Mouse (Mus musculus) intestine, postnatal 0 days (tissue): ENCODE measurements around the gene Agtpbp1. TPM values are rescaled to one million over a fixed set of nuclear protein-coding genes. Genes with fewer than 3 reads are reported as not detected.
"Not testable (repeated sequence)": the region's sequence is repeated elsewhere in the genome, so short reads cannot be mapped to it uniquely, and the experiment has no call there.

Experiments
- ATAC-seq: fragments of 200-750 bp; cut with Nextera tagmentation; 2 replicates; pipeline ENCODE4 v1.8.0; 2017; ENCODE audit warnings: mild to moderate bottlenecking, moderate TSS enrichment, moderate library complexity
- H3K27ac ChIP-seq: fragments of 300-500 bp; sonication (generic); 2 replicates; pipeline ENCODE4 v1.5.1; 2014; ENCODE audit warnings: mild to moderate bottlenecking, low read depth, low read length, moderate library complexity
- H3K27me3 ChIP-seq: fragments of 300-500 bp; sonication (generic); replicated peaks from 2 replicates; pipeline ENCODE4 v1.6.1; 2014; ENCODE audit warnings: low read length, mixed read lengths; ENCODE audit not compliant: control insufficient read depth, insufficient read depth
- H3K36me3 ChIP-seq: fragments of 300-500 bp; sonication (generic); 2 replicates; pipeline ENCODE4 v1.6.1; 2014; ENCODE audit warnings: mild to moderate bottlenecking, moderate library complexity; ENCODE audit not compliant: control insufficient read depth, insufficient read depth
- H3K4me1 ChIP-seq: fragments of 300-500 bp; sonication (generic); replicated peaks from 2 replicates; pipeline ENCODE4 v1.6.1; 2014; ENCODE audit warnings: antibody characterized with exemption, low read length, mixed read lengths; ENCODE audit not compliant: control insufficient read depth, insufficient read depth
- H3K4me2 ChIP-seq: fragments of 300-500 bp; sonication (generic); replicated peaks from 2 replicates; pipeline ENCODE4 v1.6.1; 2014; ENCODE audit warnings: low read depth, mild to moderate bottlenecking, moderate library complexity
- H3K4me3 ChIP-seq: fragments of 300-500 bp; sonication (generic); 2 replicates; pipeline ENCODE4 v1.5.1; 2014; ENCODE audit warnings: low read depth, low read length
- H3K9ac ChIP-seq: fragments of 300-500 bp; sonication (generic); 2 replicates; pipeline ENCODE4 v1.6.1; 2014; ENCODE audit warnings: mild to moderate bottlenecking, low read depth, low read length
- H3K9me3 ChIP-seq: fragments of 300-500 bp; sonication (generic); 2 replicates; pipeline ENCODE4 v1.6.1; 2016; ENCODE audit warnings: mixed run types; ENCODE audit not compliant: control insufficient read depth
- CTCF ChIP-seq: sonication (generic); IDR thresholded peaks from 2 replicates; pipeline ENCODE4 v1.5.1; 2016; ENCODE audit warnings: low read depth, mild to moderate bottlenecking, control low read depth, antibody characterized with exemption, moderate library complexity
- WGBS: fragments of 180-500 bp; shearing (Covaris S2); extraction: QIAGEN DNeasy Blood & Tissue Kit; methylation state at CpG from one replicate; pipeline ENCODE4 v1.1.7; 2014; 5-methylcytosine and 5-hydroxymethylcytosine counted together
- polyA plus RNA-seq: library from polyadenylated mRNA; unstranded; fragments of >200 nt; fragmentation: Nextera tagmentation; extraction: Ambion mirVana; gene quantifications from 2 replicates; pipeline ENCODE4 v1.2.1, GENCODE M21; 2015

Agtpbp1 gene
- polyA plus RNA-seq, 1 experiment from 2014 or later: 7.3 TPM

DNA sequence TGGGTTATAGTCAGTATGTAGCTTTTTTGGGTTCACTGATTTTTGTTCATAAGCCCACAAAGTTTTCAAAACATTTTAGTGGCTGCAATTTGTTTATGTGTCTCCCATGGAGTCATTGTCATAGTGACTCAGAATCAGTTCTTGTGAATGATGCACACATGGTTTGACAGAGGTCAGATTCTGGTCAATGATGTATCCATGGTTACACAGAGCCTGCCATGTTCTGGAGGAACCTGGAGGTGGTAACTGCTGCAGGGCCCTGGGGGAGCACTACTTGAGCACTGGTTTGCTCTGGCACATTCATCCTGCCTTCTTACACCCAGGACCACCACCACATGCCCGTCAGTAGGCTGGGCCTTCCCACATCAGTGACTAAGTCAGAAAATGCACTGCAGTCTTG is 19.5 kb upstream of the Agtpbp1 start:
- no peak overlapping the region for H3K4me3 ChIP-seq
- 95% methylated on average over 1 of the region's 1 CpGs for whole genome bisulfite sequencing
- no peak overlapping the region for H3K4me2 ChIP-seq
- no peak for ATAC-seq
- no peak overlapping the region for H3K9ac ChIP-seq
- no peaks in the 10 kb centered on the region for H3K27me3 ChIP-seq
- no peak overlapping the region for H3K27ac ChIP-seq
- H3K4me1 ChIP-seq: no peaks in the 10 kb centered on the region
- peaks cover 68% of the 10 kb centered on the region for H3K36me3 ChIP-seq
- H3K9me3 ChIP-seq: no peaks in the 10 kb centered on the region
- TF ChIP-seq CTCF: no peak

DNA sequence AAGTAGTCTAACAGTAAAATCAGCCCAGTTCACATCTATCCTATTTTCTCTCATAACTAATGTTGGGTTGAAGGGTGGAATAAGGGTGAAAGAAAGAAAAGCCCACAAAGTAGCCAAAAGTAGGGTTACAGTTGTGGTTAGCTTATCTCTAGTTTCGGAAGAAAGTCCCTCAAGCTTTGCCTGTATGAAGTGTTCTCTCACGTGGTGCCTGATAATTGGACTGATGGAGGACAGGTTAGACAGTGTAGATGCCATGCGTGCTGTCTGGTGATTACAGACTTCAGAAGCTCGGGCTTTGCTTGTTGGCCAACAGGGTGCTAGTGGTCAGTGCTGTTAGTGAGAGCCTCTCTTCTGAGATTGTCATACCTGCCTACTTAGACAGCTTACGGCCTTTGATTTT is 18.1 kb upstream of the Agtpbp1 start:
- Histone ChIP-seq H3K4me3 (no peak overlapping the region), H3K4me2 (no peak overlapping the region), H3K4me1 (no peaks in the 10 kb centered on the region), H3K9me3 (no peaks in the 10 kb centered on the region), H3K27ac (no peak overlapping the region), H3K9ac (no peak overlapping the region), H3K36me3 (peaks cover 61% of the 10 kb centered on the region), H3K27me3 (no peaks in the 10 kb centered on the region)
- no peak for TF ChIP-seq CTCF
- no peak for ATAC-seq
- WGBS: 91% methylated on average over 5 of the region's 5 CpGs

DNA sequence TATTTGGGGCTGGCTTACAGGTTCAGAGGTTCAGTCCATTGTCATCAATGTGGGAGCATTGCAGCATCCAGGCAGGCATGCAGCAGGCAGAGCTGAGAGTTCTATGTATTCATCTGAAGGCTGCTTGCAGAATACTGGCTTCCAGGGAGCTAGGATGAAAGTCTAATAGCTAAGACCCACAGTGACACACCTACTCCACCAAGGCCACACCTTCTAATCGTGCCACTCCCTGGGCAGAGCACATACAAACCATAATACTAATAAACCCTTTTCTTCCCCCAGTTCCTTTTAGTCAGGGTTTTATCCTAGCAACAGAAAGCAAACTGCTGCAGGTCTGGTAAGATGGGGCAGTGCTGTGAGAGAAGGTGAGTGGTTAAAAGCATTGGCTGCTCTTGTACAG is 7.6 kb upstream of the Agtpbp1 start:
- Histone ChIP-seq H3K9ac (no peak overlapping the region), H3K4me3 (no peak overlapping the region), H3K27ac (no peak overlapping the region), H3K27me3 (no peaks in the 10 kb centered on the region), H3K4me1 (0 out of 2 replicates have a peak, but pooled peaks cover 3% of the 10 kb centered on the region), H3K9me3 (no peaks in the 10 kb centered on the region), H3K36me3 (peaks cover 24% of the 10 kb centered on the region), H3K4me2 (no peak overlapping the region)
- TF ChIP-seq CTCF: no peak
- 26% methylated on average over 1 of the region's 1 CpGs for WGBS
- ATAC-seq: peak; percentile 86

DNA sequence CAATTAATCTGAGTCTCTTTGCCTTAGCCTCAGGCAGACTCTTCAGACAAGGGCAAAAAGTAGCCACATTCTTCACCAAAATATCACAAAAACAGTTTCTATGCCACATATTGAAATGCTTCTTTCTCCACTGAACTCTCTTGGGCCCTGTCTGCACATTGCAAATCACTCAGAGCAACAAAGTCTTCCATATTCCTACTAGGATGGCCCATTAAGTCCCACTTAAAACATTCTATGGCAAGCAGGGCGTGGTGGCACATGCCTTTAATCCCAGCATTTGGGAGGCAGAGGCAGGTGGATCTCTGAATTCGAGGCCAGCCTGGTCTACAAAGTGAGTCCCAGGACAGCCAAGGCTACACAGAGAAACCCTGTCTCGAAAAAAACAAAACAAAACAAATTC is 7.0 kb upstream of the Agtpbp1 start:
- H3K4me1 ChIP-seq, H3K27me3 ChIP-seq, H3K9ac ChIP-seq, H3K9me3 ChIP-seq, H3K4me2 ChIP-seq, ATAC-seq, H3K27ac ChIP-seq, H3K4me3 ChIP-seq: not testable (repeated sequence)
- peaks cover 24% of the 10 kb centered on the region for H3K36me3 ChIP-seq
- WGBS: 93% methylated on average over 3 of the region's 3 CpGs

DNA sequence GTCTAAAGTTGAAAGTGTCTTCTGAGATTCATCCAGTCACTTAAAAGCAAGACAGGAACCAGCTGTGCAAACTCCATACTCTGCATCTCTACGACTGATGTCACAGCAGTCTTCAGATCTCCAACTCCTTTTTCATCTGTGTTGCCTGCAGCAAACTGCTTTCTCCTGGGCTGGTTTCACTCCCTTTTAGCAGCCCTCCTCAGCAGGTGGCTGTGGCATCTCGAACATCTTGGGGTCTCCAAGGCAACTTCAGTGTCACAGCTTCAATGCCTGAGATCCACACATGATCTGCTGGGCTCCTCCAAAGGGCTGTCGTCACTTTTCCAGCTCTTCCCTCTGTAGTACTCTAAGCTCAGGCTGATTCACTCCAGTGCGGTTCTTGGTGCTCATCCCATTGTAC is 5.7 kb upstream of the Agtpbp1 start:
- no peak overlapping the region for H3K9ac ChIP-seq
- no peak overlapping the region for H3K4me3 ChIP-seq
- H3K9me3 ChIP-seq: no peaks in the 10 kb centered on the region
- H3K36me3 ChIP-seq: peaks cover 20% of the 10 kb centered on the region
- no peaks in the 10 kb centered on the region for H3K27me3 ChIP-seq
- no peak overlapping the region for H3K27ac ChIP-seq
- ATAC-seq: no peak
- H3K4me1 ChIP-seq: 0 out of 2 replicates have a peak, but pooled peaks cover 3% of the 10 kb centered on the region
- H3K4me2 ChIP-seq: no peak overlapping the region
- no peak for TF ChIP-seq CTCF
- 90% methylated on average over 4 of the region's 4 CpGs for WGBS

DNA sequence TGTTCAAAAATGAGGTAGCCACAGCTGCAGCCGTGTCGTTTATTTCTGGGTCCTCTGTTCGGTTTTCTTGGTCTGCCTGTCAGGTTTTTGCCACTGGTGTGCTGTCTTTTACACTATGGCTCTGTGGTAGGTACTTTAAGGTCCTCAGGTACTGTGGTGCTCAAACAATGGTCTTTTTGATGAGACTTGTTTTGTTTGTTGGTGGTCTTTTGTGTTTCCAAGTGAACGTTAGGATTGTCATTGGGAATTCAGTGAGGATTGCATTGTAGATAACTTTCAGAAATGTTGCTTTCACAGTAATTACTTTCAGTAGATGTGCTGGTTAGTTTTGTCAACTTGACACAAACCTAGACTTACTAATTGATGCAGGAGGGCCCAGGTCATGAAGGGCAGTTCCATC is 4.6 kb upstream of the Agtpbp1 start:
- 83% methylated on average over 4 of the region's 4 CpGs for WGBS
- H3K9ac ChIP-seq: no peak overlapping the region
- H3K4me1 ChIP-seq: 0 out of 2 replicates have a peak, but pooled peaks cover 3% of the 10 kb centered on the region
- H3K36me3 ChIP-seq: peaks cover 20% of the 10 kb centered on the region
- H3K4me2 ChIP-seq: no peak overlapping the region
- H3K4me3 ChIP-seq: no peak overlapping the region
- TF ChIP-seq CTCF: no peak
- H3K27me3 ChIP-seq: no peaks in the 10 kb centered on the region
- no peak for ATAC-seq
- H3K9me3 ChIP-seq: no peaks in the 10 kb centered on the region
- no peak overlapping the region for H3K27ac ChIP-seq

DNA sequence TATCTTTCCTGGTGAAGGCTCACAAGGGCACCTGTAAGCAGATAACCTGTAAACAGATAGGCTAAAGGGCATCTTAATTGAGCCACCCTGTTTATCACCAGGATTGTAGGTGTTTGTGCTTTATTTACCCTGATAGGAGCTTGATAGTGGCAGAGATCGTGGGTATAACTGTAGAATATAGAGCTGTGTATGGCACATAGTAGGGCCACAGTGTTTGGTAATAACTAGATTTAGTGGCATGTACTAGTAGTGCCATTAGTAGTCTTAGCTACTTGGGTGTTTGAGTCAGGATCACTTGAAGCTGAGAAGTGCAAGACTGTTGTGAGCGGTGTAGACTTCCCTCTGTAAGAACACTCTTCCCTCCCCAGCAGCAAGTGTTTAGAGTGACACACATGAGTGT is 2.2 kb upstream of the Agtpbp1 start:
- WGBS: 89% methylated on average over 2 of the region's 2 CpGs
- no peak overlapping the region for H3K27ac ChIP-seq
- H3K4me3 ChIP-seq: no peak overlapping the region
- H3K4me1 ChIP-seq: 0 out of 2 replicates have a peak, but pooled peaks cover 3% of the 10 kb centered on the region
- H3K27me3 ChIP-seq: no peaks in the 10 kb centered on the region
- H3K36me3 ChIP-seq: peaks cover 7% of the 10 kb centered on the region
- H3K9me3 ChIP-seq: no peaks in the 10 kb centered on the region
- H3K9ac ChIP-seq: no peak overlapping the region
- no peak for ATAC-seq
- H3K4me2 ChIP-seq: no peak overlapping the region
- no peak for TF ChIP-seq CTCF
